Mouse (Mus musculus): ENCODE data around the gene Trim50. TPM values are rescaled to one million over a fixed set of nuclear protein-coding genes. Genes with fewer than 3 reads are reported as not detected.
A peak's percentile ranks its signal among the peaks of the same experiment; 100 is the strongest.

The Trim50 gene
- polyA plus RNA-seq, 1 experiment from 2014 or later, result 0.18 TPM

DNA sequence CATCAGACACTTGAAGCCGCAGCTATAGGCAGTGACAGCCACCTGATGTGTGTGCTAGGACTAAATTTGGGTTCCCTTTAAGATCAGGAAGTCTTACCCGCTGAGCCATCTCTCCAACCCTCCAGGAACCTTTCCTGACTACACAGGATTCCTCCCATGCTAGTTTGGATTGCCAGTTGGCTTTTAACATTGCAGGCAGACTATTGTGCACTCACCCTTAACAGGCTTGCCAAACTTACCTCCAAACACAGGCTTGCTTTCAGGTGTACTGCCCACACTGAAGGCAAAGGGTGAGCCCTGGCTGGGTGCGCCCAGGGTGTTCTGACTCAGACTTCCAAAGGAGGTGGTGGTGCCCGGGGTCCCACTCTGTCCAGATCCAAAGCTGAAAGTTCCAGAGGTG, 27.6 kb downstream of the Trim50 start:
- H3K36me3 ChIP-seq (ENCODE audit: control insufficient read depth, insufficient read depth, low read length), result peaks cover 56% of the 10 kb centered on the region
- no peak overlapping the region for H3K4me3 ChIP-seq (ENCODE audit: low read length)
- no peaks in the 10 kb centered on the region for H3K4me1 ChIP-seq (ENCODE audit: control insufficient read depth, insufficient read depth, low read length)
- no peak overlapping the region for H3K27ac ChIP-seq (ENCODE audit: low read length)
- 96% methylated on average over 4 of the region's 4 CpGs for whole genome bisulfite sequencing
- no peak for ATAC-seq
- H3K9me3 ChIP-seq (ENCODE audit: control insufficient read depth, low read length), result no peaks in the 10 kb centered on the region
- no peaks in the 10 kb centered on the region for H3K27me3 ChIP-seq (replicated peaks; ENCODE audit: control insufficient read depth, insufficient read depth, low read length)
- no peak overlapping the region for H3K4me2 ChIP-seq (ENCODE audit: low read depth, low read length)
- no peak overlapping the region for H3K9ac ChIP-seq (ENCODE audit: low read depth, low read length)

DNA sequence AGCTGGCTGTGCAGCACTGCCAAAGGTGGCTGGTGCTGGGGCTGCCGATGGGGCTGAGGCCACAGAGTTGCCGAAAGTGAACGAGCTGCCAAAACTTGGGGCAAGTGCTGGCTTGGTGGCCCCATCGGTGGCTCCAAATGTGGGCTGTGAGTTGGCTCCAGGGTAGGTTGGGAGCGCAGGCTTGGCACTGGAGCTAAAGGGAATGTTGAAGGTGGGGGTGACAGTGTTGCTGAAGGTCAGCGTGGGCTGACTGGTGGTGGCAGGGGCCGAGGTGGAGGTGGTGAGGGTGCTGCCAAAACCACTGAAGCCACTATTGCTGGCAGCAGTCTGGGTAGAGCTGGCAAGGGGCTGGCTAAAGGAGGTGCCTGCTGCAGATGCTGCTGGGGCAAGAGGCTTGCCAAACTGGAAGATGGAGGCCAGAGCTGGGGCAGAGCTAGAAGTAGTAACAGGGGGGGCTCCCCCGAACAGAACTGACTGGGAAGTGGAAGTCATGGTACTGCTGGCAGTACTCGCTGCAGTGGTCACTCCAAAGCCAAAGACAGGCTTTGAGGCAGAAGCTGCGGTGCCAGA, 28.3 kb downstream of the Trim50 start:
- Histone ChIP-seq H3K36me3 (ENCODE audit: control insufficient read depth, insufficient read depth, low read length) (peaks cover 55% of the 10 kb centered on the region), H3K9me3 (ENCODE audit: control insufficient read depth, low read length) (no peaks in the 10 kb centered on the region), H3K27me3 (replicated peaks; ENCODE audit: control insufficient read depth, insufficient read depth, low read length) (no peaks in the 10 kb centered on the region), H3K4me2 (ENCODE audit: low read depth, low read length) (no peak overlapping the region), H3K4me3 (ENCODE audit: low read length) (no peak overlapping the region), H3K4me1 (ENCODE audit: control insufficient read depth, insufficient read depth, low read length) (no peaks in the 10 kb centered on the region), H3K9ac (ENCODE audit: low read depth, low read length) (no peak overlapping the region), H3K27ac (ENCODE audit: low read length) (no peak overlapping the region)
- 93% methylated on average over 10 of the region's 10 CpGs for WGBS
- no peak for ATAC-seq

DNA sequence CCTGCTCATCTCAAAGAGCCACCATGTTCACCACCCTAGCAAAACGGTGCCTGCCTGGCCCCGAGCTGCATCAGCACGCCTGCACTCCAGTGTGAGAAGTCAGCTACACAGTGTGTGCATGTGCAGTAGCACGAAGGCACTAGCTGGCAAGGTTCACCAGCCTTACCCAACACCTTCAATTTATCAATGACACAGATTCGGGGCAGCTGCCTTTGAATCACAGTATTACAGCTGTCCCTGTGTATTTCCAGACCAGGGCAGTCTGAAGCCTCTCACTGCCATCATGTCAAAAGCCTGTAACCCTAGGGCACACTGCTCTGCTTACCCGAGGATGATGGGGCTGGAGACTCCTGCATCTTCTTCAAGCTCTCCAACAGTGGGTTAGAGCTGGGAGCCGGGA, 29.7 kb downstream of the Trim50 start:
- Histone ChIP-seq H3K4me1 (ENCODE audit: control insufficient read depth, insufficient read depth, low read length) (no peaks in the 10 kb centered on the region), H3K9ac (ENCODE audit: low read depth, low read length) (no peak overlapping the region), H3K27me3 (replicated peaks; ENCODE audit: control insufficient read depth, insufficient read depth, low read length) (no peaks in the 10 kb centered on the region), H3K36me3 (ENCODE audit: control insufficient read depth, insufficient read depth, low read length) (peaks cover 63% of the 10 kb centered on the region), H3K27ac (ENCODE audit: low read length) (no peak overlapping the region), H3K4me2 (ENCODE audit: low read depth, low read length) (no peak overlapping the region), H3K9me3 (ENCODE audit: control insufficient read depth, low read length) (no peaks in the 10 kb centered on the region), H3K4me3 (ENCODE audit: low read length) (no peak overlapping the region)
- 85% methylated on average over 7 of the region's 7 CpGs for WGBS
- ATAC-seq, result no peak

DNA sequence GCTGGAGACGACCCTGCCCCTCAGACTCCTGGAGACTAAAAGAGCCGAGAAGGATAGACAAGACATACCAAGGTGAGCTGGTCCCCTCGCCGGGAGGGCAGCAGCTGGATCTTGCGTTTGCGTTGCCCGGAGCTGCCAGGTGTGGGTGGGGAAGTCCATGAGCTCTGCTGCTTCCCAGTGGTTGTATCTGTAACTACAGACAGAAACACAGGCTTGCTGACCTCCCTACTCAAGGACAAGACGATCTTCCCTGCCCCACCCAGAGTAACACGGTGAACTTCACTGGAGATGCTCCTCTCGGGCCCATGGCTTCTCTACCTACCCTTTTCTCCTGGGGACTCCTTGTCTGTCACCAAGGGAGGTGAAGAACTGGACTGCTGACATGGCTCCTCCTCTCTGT, 30.7 kb downstream of the Trim50 start:
- WGBS, result 76% methylated on average over 10 of the region's 10 CpGs

DNA sequence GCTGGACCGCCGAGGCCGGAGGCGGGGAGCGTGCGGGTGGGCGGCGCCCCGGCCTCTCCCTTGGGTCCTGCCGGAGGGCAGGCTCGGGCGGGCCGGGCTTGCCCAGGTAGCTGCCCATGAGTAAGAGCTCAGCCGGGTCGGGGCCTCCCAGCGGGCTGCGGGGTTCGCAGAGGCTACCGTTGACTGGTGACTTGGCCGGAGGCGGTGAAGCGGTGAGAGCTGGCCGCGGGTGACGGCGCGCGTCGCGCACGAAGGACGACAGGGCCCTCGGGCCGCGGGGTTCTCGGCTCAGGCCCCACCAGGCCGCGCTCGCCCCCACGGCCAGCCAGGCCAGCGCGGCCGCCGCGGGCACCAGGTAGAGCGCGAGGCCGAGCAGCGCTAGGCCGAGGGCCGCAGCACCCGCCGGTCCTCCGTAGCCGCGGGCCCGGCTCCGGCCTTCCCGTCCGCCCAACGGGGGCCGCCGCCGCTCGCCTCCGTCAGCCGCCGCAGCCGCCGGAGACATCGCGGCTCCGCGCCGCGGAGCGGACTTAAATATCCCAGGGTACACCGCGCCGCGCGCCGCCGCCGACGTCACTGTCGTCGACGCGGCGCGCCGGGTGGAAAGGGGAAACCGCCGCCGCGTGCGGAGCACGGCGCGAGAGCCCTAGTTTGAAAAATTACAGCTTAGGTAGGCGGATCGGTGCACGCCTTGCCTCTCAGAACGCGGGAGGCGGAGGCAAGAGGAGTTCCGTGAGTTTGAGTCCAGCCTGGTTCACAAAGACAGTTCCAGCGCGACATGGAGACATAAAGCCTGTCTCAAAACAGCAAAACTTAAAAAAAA, 41.1 kb downstream of the Trim50 start, which contains the start of gene Pom121:
Pom121 (minus strand) TSS at position 543 of the 820 bp plus-strand sequence.
- H3K9ac ChIP-seq (ENCODE audit: low read depth, low read length), result peak within 1 kb of the TSS; percentile 97
- ATAC-seq, result peak; percentile 92

More for the DNA sequence above, 30.7 kb downstream of the Trim50 start:
- Histone ChIP-seq H3K9me3 (ENCODE audit: control insufficient read depth, low read length) (no peaks in the 10 kb centered on the region), H3K36me3 (ENCODE audit: control insufficient read depth, insufficient read depth, low read length) (peaks cover 55% of the 10 kb centered on the region), H3K4me1 (ENCODE audit: control insufficient read depth, insufficient read depth, low read length) (no peaks in the 10 kb centered on the region), H3K9ac (ENCODE audit: low read depth, low read length) (no peak overlapping the region), H3K27me3 (replicated peaks; ENCODE audit: control insufficient read depth, insufficient read depth, low read length) (no peaks in the 10 kb centered on the region), H3K4me3 (ENCODE audit: low read length) (no peak overlapping the region), H3K4me2 (ENCODE audit: low read depth, low read length) (no peak overlapping the region), H3K27ac (ENCODE audit: low read length) (no peak overlapping the region)
- no peak for ATAC-seq

DNA sequence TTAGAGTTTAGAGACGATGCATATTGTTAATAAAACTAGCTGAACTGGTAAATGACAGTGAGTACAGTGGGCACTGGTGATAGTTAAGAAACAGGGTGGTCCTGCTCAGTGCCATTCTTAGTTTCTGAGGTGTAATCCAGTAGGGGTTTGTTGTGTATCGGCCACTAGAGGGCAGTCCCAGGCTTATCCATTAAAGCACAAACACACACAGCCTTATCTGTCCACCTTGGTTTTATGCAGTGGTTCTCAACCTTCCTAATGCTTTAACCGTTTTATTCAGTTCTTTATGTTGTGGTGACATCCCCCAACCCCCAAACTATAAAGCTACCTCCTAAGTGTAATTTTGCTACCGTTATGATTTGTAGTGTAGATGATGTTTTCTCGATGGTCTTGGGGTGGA, 42.7 kb downstream of the Trim50 start:
- H3K4me1 ChIP-seq (ENCODE audit: control insufficient read depth, insufficient read depth, low read length), result peaks cover 12% of the 10 kb centered on the region
- no peak overlapping the region for H3K9ac ChIP-seq (ENCODE audit: low read depth, low read length)
- peaks cover 3% of the 10 kb centered on the region; the same call in 1 of the 2 replicates for H3K36me3 ChIP-seq (ENCODE audit: control insufficient read depth, insufficient read depth, low read length)
- 46% methylated on average over 5 of the region's 5 CpGs for WGBS
- no peak overlapping the region for H3K27ac ChIP-seq (ENCODE audit: low read length)
- no peak overlapping the region for H3K4me3 ChIP-seq (ENCODE audit: low read length)
- ATAC-seq, result no peak
- no peak overlapping the region for H3K4me2 ChIP-seq (ENCODE audit: low read depth, low read length)
- H3K27me3 ChIP-seq (replicated peaks; ENCODE audit: control insufficient read depth, insufficient read depth, low read length), result no peaks in the 10 kb centered on the region
- no peaks in the 10 kb centered on the region for H3K9me3 ChIP-seq (ENCODE audit: control insufficient read depth, low read length)

More for the DNA sequence above, 41.1 kb downstream of the Trim50 start, which contains the start of gene Pom121:
- peak within 1 kb of the TSS; percentile 95 for H3K4me3 ChIP-seq (ENCODE audit: low read length)
- peak within 1 kb of the TSS; percentile 70 for H3K4me2 ChIP-seq (ENCODE audit: low read depth, low read length)
- no peaks in the 10 kb centered on the region for H3K9me3 ChIP-seq (ENCODE audit: control insufficient read depth, low read length)
- no peaks in the 10 kb centered on the region for H3K27me3 ChIP-seq (replicated peaks; ENCODE audit: control insufficient read depth, insufficient read depth, low read length)
- H3K27ac ChIP-seq (ENCODE audit: low read length), result peak within 1 kb of the TSS; percentile 86
- under 1% methylated on average over 98 of the region's 110 CpGs for WGBS
- H3K4me1 ChIP-seq (ENCODE audit: control insufficient read depth, insufficient read depth, low read length), result peaks cover 12% of the 10 kb centered on the region
- peaks cover 3% of the 10 kb centered on the region; the same call in 1 of the 2 replicates for H3K36me3 ChIP-seq (ENCODE audit: control insufficient read depth, insufficient read depth, low read length)

DNA sequence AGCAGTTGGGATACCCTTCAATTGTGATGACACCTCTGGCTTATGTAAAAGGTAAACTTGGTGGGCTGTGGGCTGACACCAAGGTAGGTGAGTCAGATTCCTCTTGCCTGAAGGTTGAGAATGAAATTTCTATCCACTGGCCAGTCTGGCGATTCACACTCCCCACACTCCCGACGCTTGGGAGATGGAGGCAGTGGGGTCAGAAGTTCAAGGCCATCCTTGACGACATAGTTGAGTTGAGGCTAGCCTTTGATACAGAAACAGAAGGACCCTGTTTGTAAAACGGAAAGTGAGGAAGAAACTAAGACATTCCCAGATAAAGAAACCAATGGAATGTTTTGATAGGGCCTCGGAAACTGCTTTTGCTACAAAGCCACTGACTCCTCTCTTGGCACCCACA, 46.3 kb downstream of the Trim50 start:
- Histone ChIP-seq H3K9ac (ENCODE audit: low read depth, low read length) (no peak overlapping the region), H3K27ac (ENCODE audit: low read length) (no peak overlapping the region), H3K4me3 (ENCODE audit: low read length) (no peak overlapping the region), H3K4me1 (ENCODE audit: control insufficient read depth, insufficient read depth, low read length) (peaks cover 3% of the 10 kb centered on the region; the same call in 1 of the 2 replicates), H3K9me3 (ENCODE audit: control insufficient read depth, low read length) (no peaks in the 10 kb centered on the region), H3K27me3 (replicated peaks; ENCODE audit: control insufficient read depth, insufficient read depth, low read length) (no peaks in the 10 kb centered on the region), H3K36me3 (ENCODE audit: control insufficient read depth, insufficient read depth, low read length) (no peaks in the 10 kb centered on the region), H3K4me2 (ENCODE audit: low read depth, low read length) (no peak overlapping the region)
- no peak for ATAC-seq
- 57% methylated on average over 6 of the region's 6 CpGs for WGBS

DNA sequence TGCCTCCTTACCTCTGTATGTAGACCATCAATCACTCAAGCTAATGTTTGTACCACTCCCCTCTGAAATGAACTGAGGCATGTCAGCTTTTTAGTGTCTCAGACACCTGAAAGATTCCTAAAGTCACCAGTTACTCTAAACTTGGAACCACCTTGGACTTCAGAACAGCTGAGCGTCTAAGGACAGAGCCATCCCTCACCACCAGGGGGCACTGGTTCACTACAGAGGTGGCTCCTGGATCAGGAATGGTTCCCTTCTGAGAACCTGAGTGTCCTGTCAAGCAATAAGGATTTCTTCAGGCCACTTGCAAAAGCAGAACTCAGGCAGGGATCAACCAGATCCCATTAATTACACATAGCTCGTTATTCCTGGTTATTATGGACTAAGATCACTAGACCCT, 47.1 kb downstream of the Trim50 start:
- Histone ChIP-seq H3K4me3 (ENCODE audit: low read length) (no peak overlapping the region), H3K36me3 (ENCODE audit: control insufficient read depth, insufficient read depth, low read length) (no peaks in the 10 kb centered on the region), H3K27me3 (replicated peaks; ENCODE audit: control insufficient read depth, insufficient read depth, low read length) (no peaks in the 10 kb centered on the region), H3K9ac (ENCODE audit: low read depth, low read length) (no peak overlapping the region), H3K4me1 (ENCODE audit: control insufficient read depth, insufficient read depth, low read length) (0 out of 2 replicates have a peak, but pooled peaks cover 2% of the 10 kb centered on the region), H3K4me2 (ENCODE audit: low read depth, low read length) (no peak overlapping the region), H3K9me3 (ENCODE audit: control insufficient read depth, low read length) (no peaks in the 10 kb centered on the region), H3K27ac (ENCODE audit: low read length) (no peak overlapping the region)
- WGBS, result 2% methylated on average over 2 of the region's 2 CpGs
- 0 out of 2 replicates have a peak, but pooled peaks have one; percentile 54 for ATAC-seq

DNA sequence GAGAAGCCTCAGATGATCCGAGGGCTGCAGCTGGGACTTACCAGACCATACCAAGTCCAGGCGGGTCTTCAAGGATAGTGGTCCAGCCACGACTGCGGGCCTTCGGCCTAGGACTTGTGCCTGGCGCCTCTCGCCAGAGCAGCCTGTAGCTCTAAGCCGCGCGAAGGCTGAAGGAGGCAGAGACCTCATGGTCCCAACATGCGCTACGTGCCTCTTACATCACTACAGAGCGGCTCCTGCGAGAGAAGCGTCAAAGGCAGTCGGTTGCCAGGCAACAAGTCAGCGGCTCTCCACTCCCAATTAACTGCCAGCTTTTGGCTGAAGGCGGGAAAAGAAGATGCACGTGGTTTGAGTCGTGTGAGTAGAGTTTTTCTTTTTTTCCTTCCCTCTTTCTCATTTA, 51.5 kb downstream of the Trim50 start:
- Histone ChIP-seq H3K36me3 (ENCODE audit: control insufficient read depth, insufficient read depth, low read length) (no peaks in the 10 kb centered on the region), H3K4me2 (ENCODE audit: low read depth, low read length) (no peak overlapping the region), H3K27me3 (replicated peaks; ENCODE audit: control insufficient read depth, insufficient read depth, low read length) (no peaks in the 10 kb centered on the region), H3K9ac (ENCODE audit: low read depth, low read length) (no peak overlapping the region), H3K27ac (ENCODE audit: low read length) (no peak overlapping the region), H3K4me3 (ENCODE audit: low read length) (no peak overlapping the region), H3K9me3 (ENCODE audit: control insufficient read depth, low read length) (no peaks in the 10 kb centered on the region), H3K4me1 (ENCODE audit: control insufficient read depth, insufficient read depth, low read length) (0 out of 2 replicates have a peak, but pooled peaks cover 2% of the 10 kb centered on the region)
- 0 out of 2 replicates have a peak, but pooled peaks have one; percentile 21 for ATAC-seq
- 37% methylated on average over 20 of the region's 20 CpGs for WGBS

All from intestine, embryonic 16.5 days (tissue).